ENCODE assay signal across 32 mouse cellular contexts in the genomic region with DNA sequence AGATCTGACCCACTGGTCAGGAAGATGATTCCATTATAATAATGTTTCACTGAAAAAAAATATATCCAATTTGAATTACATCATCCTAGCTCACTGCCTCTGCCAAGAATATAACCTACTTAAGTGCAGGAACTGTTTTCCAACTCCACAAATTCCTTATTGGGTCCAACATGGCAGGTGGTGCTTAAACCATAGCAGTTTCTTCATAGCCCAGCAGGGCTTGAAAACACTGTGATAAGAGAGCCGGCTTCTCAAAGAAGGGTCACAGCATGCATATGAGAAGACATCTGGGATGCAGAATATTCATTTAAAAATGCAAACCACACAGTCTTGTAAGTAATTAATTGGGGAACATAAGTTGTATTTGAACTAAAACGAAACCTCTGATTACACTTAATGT.
A peak's percentile ranks its signal among the peaks of the same experiment; 100 is the strongest.
DNase-seq lines count a peak whose midpoint lies in the region; ATAC-seq and TF ChIP-seq lines count a peak whose summit lies in the region.
"Had no signal": no experiment of that assay in that cellular context is flagged by ENCODE, and none has a peak within 500 bp of the region (broad histone marks: within the 10 kb centered on the region; RNA-seq: fewer than 3 reads in every experiment).

No protein-coding gene starts in this region.

- intact Hi-C loops in gastrocnemius, postnatal 14 days (cut with DNase I; ENCODE audit: low total_unique reads), result no loop called here

- no peak overlapping the region for H3K4me3 ChIP-seq in forebrain, embryonic 15.5 days
- no peak overlapping the region for H3K4me3 ChIP-seq in forebrain, embryonic 13.5 days
- H3K4me3 ChIP-seq in layer of hippocampus, adult 2 months, result no peak overlapping the region
- H3K4me3 ChIP-seq: embryonic facial prominence, embryonic 12.5 days; embryonic facial prominence, embryonic 15.5 days; heart, embryonic 10.5 days; heart, embryonic 13.5 days; hindbrain, embryonic 15.5 days; intestine, embryonic 15.5 days; kidney, embryonic 15.5 days had no signal

- H3K27me3 ChIP-seq in forebrain, embryonic 15.5 days, result no peaks in the 10 kb centered on the region
- 0 out of 2 replicates have a peak, but pooled peaks cover 2% of the 10 kb centered on the region for H3K27me3 ChIP-seq in forebrain, embryonic 13.5 days
- H3K27me3 ChIP-seq: CH12.LX; embryonic facial prominence, embryonic 12.5 days; embryonic facial prominence, embryonic 15.5 days; heart, embryonic 13.5 days; hindbrain, embryonic 15.5 days; intestine, embryonic 15.5 days; kidney, embryonic 15.5 days had no signal

- no peaks in the 10 kb centered on the region for H3K36me3 ChIP-seq in forebrain, embryonic 15.5 days
- no peaks in the 10 kb centered on the region for H3K36me3 ChIP-seq in forebrain, embryonic 13.5 days (ENCODE audit: poor library complexity, severe bottlenecking)
- H3K36me3 ChIP-seq: embryonic facial prominence, embryonic 12.5 days; embryonic facial prominence, embryonic 15.5 days; G1E; heart, embryonic 10.5 days; heart, embryonic 13.5 days; hindbrain, embryonic 15.5 days; intestine, embryonic 15.5 days; kidney, embryonic 15.5 days had no signal

- 49% methylated on average over 2 of the region's 2 CpGs for WGBS in forebrain, embryonic 15.5 days
- 68% methylated on average over 2 of the region's 2 CpGs for WGBS in forebrain, embryonic 13.5 days

- no peak for TF ChIP-seq POLR2A in brain, embryonic 14.5 days (IDR thresholded peaks at IDR 0.05; ENCODE audit: borderline replicate concordance, extremely low read depth, insufficient read depth, insufficient read length, poor library complexity, severe bottlenecking)

- no peak for DNase-seq in frontal cortex, postnatal 36 days (ENCODE audit: low spot score in 2 of 2)
- DNase-seq in layer of hippocampus, adult 2 months (ENCODE audit: low spot score in 2 of 2), result no peak
- no peak for DNase-seq in layer of hippocampus, postnatal 10 days (ENCODE audit: low spot score in 2 of 2)
- peak; percentile 46 for DNase-seq in brain, embryonic 14.5 days (ENCODE audit: low read depth)
- DNase-seq in gastrocnemius, postnatal 14 days, result no peak
- DNase-seq: adrenal gland, postnatal 10 days; adrenal gland, postnatal 36 days; B cell, adult 2 months; cerebellum, adult 11-12 months; cerebellum, adult 9-10 months; cerebellum, postnatal 25 days; gastrocnemius, postnatal 10 days; heart, adult 18-20 months; heart, postnatal 14 days; heart, postnatal 4 days; kidney, adult 11 months; kidney, adult 8-10 months had no signal

- no peak overlapping the region for H3K4me2 ChIP-seq in forebrain, embryonic 15.5 days (replicated peaks)
- no peak overlapping the region for H3K4me2 ChIP-seq in forebrain, embryonic 13.5 days
- H3K4me2 ChIP-seq: embryonic facial prominence, embryonic 12.5 days; embryonic facial prominence, embryonic 15.5 days; heart, embryonic 13.5 days; hindbrain, embryonic 15.5 days; intestine, embryonic 15.5 days; kidney, embryonic 15.5 days had no signal

- TF ChIP-seq CTCF in layer of hippocampus, adult 2 months (conservative IDR thresholded peaks at IDR 0.05), result 0 out of 2 replicates have a peak, but pooled peaks have one; percentile 9
- TF ChIP-seq CTCF in brain, embryonic 14.5 days (IDR thresholded peaks at IDR 0.05; ENCODE audit: borderline replicate concordance, extremely low read depth, insufficient read depth, insufficient read length), result no peak

- H3K4me1 ChIP-seq in forebrain, embryonic 15.5 days, result no peaks in the 10 kb centered on the region
- H3K4me1 ChIP-seq in forebrain, embryonic 13.5 days, result peaks cover 10% of the 10 kb centered on the region; the same call in 1 of the 2 replicates
- H3K4me1 ChIP-seq: embryonic facial prominence, embryonic 12.5 days; embryonic facial prominence, embryonic 15.5 days; hindbrain, embryonic 15.5 days; intestine, embryonic 15.5 days; kidney, embryonic 15.5 days had no signal

- H3K9ac ChIP-seq in forebrain, embryonic 15.5 days (replicated peaks), result no peak overlapping the region
- H3K9ac ChIP-seq in forebrain, embryonic 13.5 days, result no peak overlapping the region
- H3K9ac ChIP-seq: embryonic facial prominence, embryonic 12.5 days; embryonic facial prominence, embryonic 15.5 days; heart, embryonic 13.5 days; hindbrain, embryonic 15.5 days; intestine, embryonic 15.5 days; kidney, embryonic 15.5 days had no signal

- no peak overlapping the region for H3K27ac ChIP-seq in forebrain, embryonic 15.5 days (replicated peaks)
- H3K27ac ChIP-seq in forebrain, embryonic 13.5 days, result no peak overlapping the region
- H3K27ac ChIP-seq in layer of hippocampus, adult 2 months, result no peak overlapping the region
- H3K27ac ChIP-seq: embryonic facial prominence, embryonic 12.5 days; embryonic facial prominence, embryonic 15.5 days; heart, embryonic 10.5 days; heart, embryonic 13.5 days; hindbrain, embryonic 15.5 days; intestine, embryonic 15.5 days; kidney, embryonic 15.5 days had no signal

- ATAC-seq in forebrain, embryonic 15.5 days (replicated peaks), result 0 out of 2 replicates have a peak, but pooled peaks have one; percentile 57
- ATAC-seq in forebrain, embryonic 13.5 days, result no peak
- ATAC-seq in frontal cortex, adult (ENCODE audit: low TSS enrichment), result peak; percentile 81
- ATAC-seq: activated CD4-positive, CD25-positive, alpha-beta regulatory T cell, adult 4 months; forebrain, embryonic 14.5 days; intestine, embryonic 15.5 days; Patski had no signal

- no peaks in the 10 kb centered on the region for H3K9me3 ChIP-seq in forebrain, embryonic 15.5 days
- no peaks in the 10 kb centered on the region for H3K9me3 ChIP-seq in forebrain, embryonic 13.5 days (replicated peaks)
- H3K9me3 ChIP-seq: embryonic facial prominence, embryonic 12.5 days; embryonic facial prominence, embryonic 15.5 days; heart, embryonic 10.5 days; heart, embryonic 13.5 days; hindbrain, embryonic 15.5 days; intestine, embryonic 15.5 days; kidney, embryonic 15.5 days had no signal
